Mouse (Mus musculus) heart, postnatal 0 days (tissue): Measurements from ENCODE around the gene Tha1.

Experiments used
- CTCF ChIP-seq: IDR thresholded peaks from 2 replicates; pipeline ENCODE4 v1.5.1; 2016; ENCODE audit warnings: antibody characterized with exemption, control low read depth, low read depth
- EP300 ChIP-seq: IDR thresholded peaks from 2 replicates; pipeline ENCODE4 v1.6.1; 2016; ENCODE audit warnings: antibody characterized with exemption, low read depth

DNA sequence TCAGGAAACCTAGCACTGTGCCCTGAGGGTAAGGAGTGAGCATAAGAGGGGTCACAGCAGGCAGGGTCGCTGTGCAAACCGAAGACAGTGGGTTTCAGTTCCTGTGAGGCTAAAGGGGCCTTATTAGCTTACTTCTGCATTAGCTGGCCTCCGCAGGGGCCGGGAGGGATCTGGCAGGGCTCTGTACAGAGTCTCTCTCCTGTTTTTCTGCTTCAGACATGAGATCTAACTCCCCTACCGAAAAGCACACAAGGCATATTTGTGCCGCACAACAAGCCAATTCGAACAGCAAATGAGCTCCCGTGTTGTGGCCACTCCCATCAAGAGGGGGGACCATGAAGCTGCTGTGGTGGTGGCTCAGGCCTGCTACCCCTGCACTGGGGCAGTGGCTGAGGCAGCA lies 5.6 kb upstream of the Tha1 start:
- TF ChIP-seq CTCF (no peak), EP300 (no peak)
